Mouse (Mus musculus) MEL (cell line): ENCODE data around the gene Ccpg1. TPM values are rescaled to one million over a fixed set of nuclear protein-coding genes. Genes with fewer than 3 reads are reported as not detected.

Experiments
- DNase-seq: peaks from one replicate; pipeline ENCODE4 v3.0.0; 2011; ENCODE audit warnings: low read depth, low spot score
- H3K27ac ChIP-seq: 2 replicates; pipeline ENCODE4 v1.5.1; 2012; ENCODE audit warnings: low read depth, mild to moderate bottlenecking, control low read depth, low read length, moderate library complexity; ENCODE audit not compliant: control insufficient read depth
- H3K27me3 ChIP-seq, 2 experiments: fragments of 150-350 bp in 1 of 2; sonication (generic) in 1 of 2; 2 replicates each; pipeline ENCODE4 v1.6.1; 2012; ENCODE audit warnings: low read length in 2 of 2, mild to moderate bottlenecking in 2 of 2, improper control_type of control experiment in 1 of 2, moderate library complexity in 1 of 2; ENCODE audit not compliant: insufficient read depth in 2 of 2, control insufficient read depth in 1 of 2
- H3K36me3 ChIP-seq, 2 experiments: 2 replicates each; pipeline ENCODE4 v1.6.1; 2012 to 2014; ENCODE audit warnings: low read length in 2 of 2, improper control_type of control experiment in 1 of 2, inconsistent platforms in 1 of 2, mild to moderate bottlenecking in 1 of 2; ENCODE audit not compliant: insufficient read depth in 2 of 2, control insufficient read depth in 1 of 2
- H3K4me1 ChIP-seq, 2 experiments: fragments of 150-350 bp in 1 of 2; sonication (generic) in 1 of 2; 2 replicates each; pipeline ENCODE4 v1.6.1; 2012; ENCODE audit warnings: low read length in 2 of 2, improper control_type of control experiment in 1 of 2, mild to moderate bottlenecking in 1 of 2; ENCODE audit not compliant: insufficient read depth in 2 of 2, control insufficient read depth in 1 of 2
- H3K4me3 ChIP-seq, 2 experiments: fragments of 150-350 bp in 1 of 2; sonication (generic) in 1 of 2; 2 replicates each; pipeline ENCODE4 v1.5.1; 2012; ENCODE audit warnings: low read depth in 2 of 2, low read length in 2 of 2, mild to moderate bottlenecking in 2 of 2, moderate library complexity in 2 of 2, control low read depth in 1 of 2, improper control_type of control experiment in 1 of 2; ENCODE audit not compliant: control insufficient read depth in 1 of 2, insufficient read depth in 1 of 2
- H3K79me2 ChIP-seq: 2 replicates; pipeline ENCODE4 v1.6.1; 2012; ENCODE audit warnings: mild to moderate bottlenecking, low read length, moderate library complexity; ENCODE audit not compliant: control insufficient read depth, poor library complexity, insufficient read depth
- H3K9ac ChIP-seq: 2 replicates; pipeline ENCODE4 v1.6.1; 2012; ENCODE audit warnings: low read depth, mild to moderate bottlenecking, control low read depth, low read length, moderate library complexity; ENCODE audit not compliant: control insufficient read depth, poor library complexity, severe bottlenecking
- H3K9me3 ChIP-seq: fragments of 150-350 bp; sonication (generic); replicated peaks from 2 replicates; pipeline ENCODE4 v1.6.1; 2012; ENCODE audit warnings: mild to moderate bottlenecking, low read length, improper control_type of control experiment, moderate library complexity; ENCODE audit not compliant: insufficient read depth
- CHD1 ChIP-seq: IDR thresholded peaks from 2 replicates; pipeline ENCODE4 v1.6.1; 2012; ENCODE audit warnings: low read depth, mild to moderate bottlenecking, inconsistent platforms, low read length, improper control_type of control experiment
- CTCF ChIP-seq, 3 experiments: IDR thresholded peaks in 2 of 3; conservative IDR thresholded peaks in 1 of 3; 2 replicates each; pipeline ENCODE4 v1.5.1; 2011 to 2012; ENCODE audit warnings: low read length in 3 of 3, low read depth in 2 of 3, mild to moderate bottlenecking in 2 of 3, improper control_type of control experiment in 1 of 3, inconsistent platforms in 1 of 3, mixed read lengths in 1 of 3, moderate library complexity in 1 of 3; ENCODE audit not compliant: control insufficient read depth in 1 of 3, insufficient read depth in 1 of 3, poor library complexity in 1 of 3, severe bottlenecking in 1 of 3
- E2F4 ChIP-seq: IDR thresholded peaks from 2 replicates; pipeline ENCODE4 v1.6.1; 2011; ENCODE audit warnings: low read depth, low read length, improper control_type of control experiment, borderline replicate concordance
- ELF1 ChIP-seq: IDR thresholded peaks from 2 replicates; pipeline ENCODE4 v1.6.1; 2014; ENCODE audit warnings: low read depth, mild to moderate bottlenecking, inconsistent platforms, low read length, improper control_type of control experiment, moderate library complexity
- EP300 ChIP-seq, 2 experiments: IDR thresholded peaks; 2 replicates each; pipeline ENCODE4 v1.6.1; 2011; ENCODE audit warnings: improper control_type of control experiment in 2 of 2, low read length in 2 of 2, low read depth in 1 of 2, mild to moderate bottlenecking in 1 of 2
- ETS1 ChIP-seq: IDR thresholded peaks from 2 replicates; pipeline ENCODE4 v1.6.1; 2012; ENCODE audit warnings: low read depth, mild to moderate bottlenecking, inconsistent platforms, low read length, improper control_type of control experiment, moderate library complexity
- GATA1 ChIP-seq: IDR thresholded peaks from 2 replicates; pipeline ENCODE4 v1.6.1; 2011; ENCODE audit warnings: low read depth, low read length, improper control_type of control experiment
- KAT2A ChIP-seq: conservative IDR thresholded peaks from 2 replicates; pipeline ENCODE4 v1.6.1; 2012; ENCODE audit warnings: low read depth, low read length, improper control_type of control experiment, inconsistent platforms
- MAX ChIP-seq: IDR thresholded peaks from 2 replicates; pipeline ENCODE4 v1.6.1; 2011; ENCODE audit warnings: low read length, improper control_type of control experiment
- MAZ ChIP-seq: IDR thresholded peaks from 2 replicates; pipeline ENCODE4 v1.6.1; 2012; ENCODE audit warnings: low read depth, mild to moderate bottlenecking, inconsistent platforms, low read length, improper control_type of control experiment
- MEF2A ChIP-seq: IDR thresholded peaks from 2 replicates; pipeline ENCODE4 v1.6.1; 2014; ENCODE audit warnings: low read depth, mild to moderate bottlenecking, inconsistent platforms, low read length, improper control_type of control experiment; ENCODE audit not compliant: poor library complexity, insufficient replicate concordance, severe bottlenecking; ENCODE audit errors: extremely low read depth
- MYC ChIP-seq: IDR thresholded peaks from 2 replicates; pipeline ENCODE4 v1.6.1; 2011; ENCODE audit warnings: low read depth, mild to moderate bottlenecking, low read length, improper control_type of control experiment, moderate library complexity
- POLR2AphosphoS2 ChIP-seq: IDR thresholded peaks from 2 replicates; pipeline ENCODE4 v1.6.1; 2011; ENCODE audit warnings: low read length, improper control_type of control experiment
- POLR2AphosphoS5 ChIP-seq: IDR thresholded peaks from 2 replicates; pipeline ENCODE4 v1.6.1; 2012; ENCODE audit warnings: low read depth, borderline replicate concordance, mild to moderate bottlenecking, inconsistent platforms, low read length, moderate library complexity, mixed read lengths
- RCOR1 ChIP-seq: IDR thresholded peaks from 2 replicates; pipeline ENCODE4 v1.6.1; 2012; ENCODE audit warnings: low read depth, mild to moderate bottlenecking, inconsistent platforms, low read length, improper control_type of control experiment
- SMC3 ChIP-seq: IDR thresholded peaks from 2 replicates; pipeline ENCODE4 v1.6.1; 2011; ENCODE audit warnings: low read depth, low read length, improper control_type of control experiment
- TAL1 ChIP-seq: IDR thresholded peaks from 2 replicates; pipeline ENCODE4 v1.6.1; 2012; ENCODE audit warnings: mild to moderate bottlenecking, inconsistent platforms, low read length, moderate library complexity, mixed read lengths
- UBTF ChIP-seq: IDR thresholded peaks from 2 replicates; pipeline ENCODE4 v1.6.1; 2012; ENCODE audit warnings: low read depth, mild to moderate bottlenecking, inconsistent platforms, low read length, improper control_type of control experiment, moderate library complexity, borderline replicate concordance; ENCODE audit not compliant: insufficient read depth
- USF1 ChIP-seq: IDR thresholded peaks from 2 replicates; pipeline ENCODE4 v1.6.1; 2014; ENCODE audit warnings: low read depth, mild to moderate bottlenecking, inconsistent platforms, low read length, improper control_type of control experiment, moderate library complexity
- ZKSCAN1 ChIP-seq: IDR thresholded peaks from 2 replicates; pipeline ENCODE4 v1.6.1; 2012; ENCODE audit warnings: low read depth, mild to moderate bottlenecking, inconsistent platforms, low read length, improper control_type of control experiment, moderate library complexity
- ZMIZ1 ChIP-seq: IDR thresholded peaks from 2 replicates; pipeline ENCODE4 v1.6.1; 2012; ENCODE audit warnings: low read depth, mild to moderate bottlenecking, inconsistent platforms, low read length, improper control_type of control experiment, moderate library complexity
- ZNF384 ChIP-seq: IDR thresholded peaks from 2 replicates; pipeline ENCODE4 v1.6.1; 2012; ENCODE audit warnings: low read depth, mild to moderate bottlenecking, inconsistent platforms, low read length, improper control_type of control experiment
- polyA plus RNA-seq, 2 experiments: library from polyadenylated mRNA; stranded (reverse) in 1 of 2; unstranded in 1 of 2; fragments of >175 nt in 1 of 2; fragments of >200 nt in 1 of 2; gene quantifications; 2 replicates each; pipeline versions ENCODE4 v1.2.1 to v1.2.4; 2012; ENCODE audit warnings: low replicate concordance in 2 of 2, low read depth in 1 of 2; ENCODE audit not compliant: insufficient read length in 2 of 2, insufficient read depth in 1 of 2, missing spikeins in 1 of 2
- total RNA-seq: library from RNA; depleted of rRNA; stranded (reverse); fragments of 300-350 nt; gene quantifications from 2 replicates; pipeline ENCODE4 v1.2.3, GENCODE M21; 2012

Ccpg1 gene
- total and polyA plus RNA-seq, 3 experiments = 2.1 to 12.5 TPM; not detected in 1

GRCm38 (mm10) chr9:72975242-72975641 is 10.0 kb upstream of the Ccpg1 start:
- no peak for DNase-seq
- no peak overlapping the region for H3K4me3 ChIP-seq
- no peaks in the 10 kb centered on the region for H3K27me3 ChIP-seq
- no peak overlapping the region for H3K9ac ChIP-seq
- H3K27ac ChIP-seq = no peak overlapping the region
- H3K79me2 ChIP-seq = no peaks in the 10 kb centered on the region
- H3K36me3 ChIP-seq = no peaks in the 10 kb centered on the region
- H3K4me1 ChIP-seq = no peaks in the 10 kb centered on the region
- TF ChIP-seq POLR2AphosphoS2 = no peak
- no peak for TF ChIP-seq ELF1
- no peak for TF ChIP-seq ETS1
- no peak for TF ChIP-seq KAT2A
- no peak for TF ChIP-seq MEF2A
- no peak for TF ChIP-seq GATA1
- TF ChIP-seq CHD1 = no peak
- no peak for TF ChIP-seq ZKSCAN1
- no peak for TF ChIP-seq CTCF (IDR thresholded peaks at IDR 0.05 in 2 of 3, conservative IDR thresholded peaks at IDR 0.05 in 1 of 3; ENCODE audit: control insufficient read depth in 1 of 3, insufficient read depth in 1 of 3, low read depth in 2 of 3, low read length in 3 of 3, poor library complexity in 1 of 3, severe bottlenecking in 1 of 3)
- no peak for TF ChIP-seq UBTF
- no peak for TF ChIP-seq MAZ
- TF ChIP-seq E2F4 = no peak
- no peak for TF ChIP-seq MYC
- TF ChIP-seq EP300 (IDR thresholded peaks at IDR 0.05; ENCODE audit: low read depth in 1 of 2, low read length in 2 of 2) = no peak
- no peak for TF ChIP-seq ZMIZ1
- no peak for TF ChIP-seq TAL1
- TF ChIP-seq MAX = no peak
- TF ChIP-seq POLR2AphosphoS5 = no peak
- no peak for TF ChIP-seq RCOR1
- H3K9me3 ChIP-seq = no peaks in the 10 kb centered on the region

- TF ChIP-seq SMC3 (peak; percentile 45), USF1 (no peak), CTCF (IDR thresholded peaks at IDR 0.05 in 2 of 3, conservative IDR thresholded peaks at IDR 0.05 in 1 of 3; ENCODE audit: control insufficient read depth in 1 of 3, insufficient read depth in 1 of 3, low read depth in 2 of 3, low read length in 3 of 3, poor library complexity in 1 of 3, severe bottlenecking in 1 of 3) (peak in 1 of 3 experiments; percentile 28; a peak in 2 of 6 replicates), ZNF384 (no peak)
- DNase-seq = no peak
- no peak overlapping the region for H3K4me3 ChIP-seq
- no peak overlapping the region for H3K27ac ChIP-seq
- no peaks in the 10 kb centered on the region for H3K27me3 ChIP-seq
- H3K36me3 ChIP-seq = peaks cover 0 to 11% of the 10 kb centered on the region in 2 experiments; a peak in 2 of 4 replicates
- peaks cover 0 to 7% of the 10 kb centered on the region in 2 experiments; a peak in 2 of 4 replicates for H3K4me1 ChIP-seq
- no peak overlapping the region for H3K9ac ChIP-seq
- H3K79me2 ChIP-seq = no peaks in the 10 kb centered on the region
- H3K9me3 ChIP-seq = no peaks in the 10 kb centered on the region
Observed at GRCm38 (mm10) chr9:72983066-72983465, 2.2 kb upstream of the Ccpg1 start.
